Mouse (Mus musculus) ES-E14 (cell line): ENCODE data around the gene L3mbtl3. TPM values are rescaled to one million over a fixed set of nuclear protein-coding genes. Genes with fewer than 3 reads are reported as not detected.

Experiments
- DNase-seq: peaks from one replicate; pipeline ENCODE4 v3.0.0-alpha.2; 2013; ENCODE audit warnings: low read depth, low spot score
- H3K27ac ChIP-seq: 2 replicates; pipeline ENCODE4 v1.5.1; 2012; ENCODE audit warnings: low read depth, mild to moderate bottlenecking, low read length, moderate library complexity, mixed read lengths; ENCODE audit not compliant: poor library complexity, insufficient read depth, severe bottlenecking
- H3K36me3 ChIP-seq: 2 replicates; pipeline ENCODE4 v1.6.1; 2012; ENCODE audit warnings: mild to moderate bottlenecking, low read length, moderate library complexity, mixed read lengths; ENCODE audit not compliant: control insufficient read depth, poor library complexity, insufficient read depth, severe bottlenecking
- H3K4me1 ChIP-seq, 2 experiments: fragments of 150-350 bp in 1 of 2; sonication (generic) in 1 of 2; 2 replicates each; pipeline ENCODE4 v1.6.1; 2012; ENCODE audit warnings: low read length in 2 of 2, mild to moderate bottlenecking in 1 of 2, mixed read lengths in 1 of 2; ENCODE audit not compliant: control insufficient read depth in 2 of 2, insufficient read depth in 2 of 2, poor library complexity in 1 of 2
- H3K4me3 ChIP-seq, 2 experiments: fragments of 150-350 bp in 1 of 2; sonication (generic) in 1 of 2; 2 replicates each; pipeline ENCODE4 v1.5.1; 2012; ENCODE audit warnings: low read length in 2 of 2, low read depth in 1 of 2, mild to moderate bottlenecking in 1 of 2, mixed read lengths in 1 of 2; ENCODE audit not compliant: insufficient read depth in 1 of 2, poor library complexity in 1 of 2, severe bottlenecking in 1 of 2
- H3K9ac ChIP-seq: 2 replicates; pipeline ENCODE4 v1.6.1; 2012; ENCODE audit warnings: low read depth, mild to moderate bottlenecking, low read length, mixed read lengths; ENCODE audit not compliant: poor library complexity, insufficient read depth, severe bottlenecking
- H3K9me3 ChIP-seq: fragments of 150-350 bp; sonication (generic); 2 replicates; pipeline ENCODE4 v1.6.1; 2012; ENCODE audit warnings: low read depth, mild to moderate bottlenecking, low read length; ENCODE audit not compliant: control insufficient read depth, insufficient read depth
- CHD2 ChIP-seq: IDR thresholded peaks from 2 replicates; pipeline ENCODE4 v1.6.1; 2014; ENCODE audit warnings: mild to moderate bottlenecking, low read depth, low read length, inconsistent platforms
- HCFC1 ChIP-seq: IDR thresholded peaks from 2 replicates; pipeline ENCODE4 v1.6.1; 2012; ENCODE audit warnings: low read length, inconsistent platforms, borderline replicate concordance; ENCODE audit not compliant: insufficient read depth
- MAFK ChIP-seq: IDR thresholded peaks from 2 replicates; pipeline ENCODE4 v1.6.1; 2014; ENCODE audit warnings: mild to moderate bottlenecking, low read depth, low read length, inconsistent platforms; ENCODE audit not compliant: insufficient read depth
- ZC3H11A ChIP-seq: IDR thresholded peaks from 2 replicates; pipeline ENCODE4 v1.6.1; 2012; ENCODE audit warnings: low read depth, mild to moderate bottlenecking, inconsistent platforms, low read length, borderline replicate concordance
- ZNF384 ChIP-seq: IDR thresholded peaks from 2 replicates; pipeline ENCODE4 v1.6.1; 2012; ENCODE audit warnings: low read depth, low read length, inconsistent platforms
- in situ Hi-C, 2 experiments: fragments of 600-800 bp; cut with MboI; formaldehyde crosslinking; loops; one replicate each; pipeline ENCODE4 v1.15.1; 2025; ENCODE audit warnings: low sequenced_read_pairs in 2 of 2, inconsistent platforms in 1 of 2; ENCODE audit not compliant: unreplicated experiment in 2 of 2
- total RNA-seq: library from RNA; depleted of rRNA; stranded (reverse); fragments of 300-350 nt; gene quantifications from 2 replicates; pipeline ENCODE4 v1.2.3, GENCODE M21; 2012; rRNA removed

L3mbtl3 gene
- 3.0 and 6.0 TPM in 2 replicates for total RNA-seq

GRCm38 (mm10) chr10:26375790-26376545 lies at the start of gene L3mbtl3:
Gene L3mbtl3 (minus strand): TSS chr10:26375971.
- H3K4me1 ChIP-seq = peaks cover 0 to 2% of the 10 kb centered on the region in 2 experiments; a peak in 3 of 4 replicates
- TF ChIP-seq MAFK (no peak), ZC3H11A (no peak), ZNF384 (no peak; the same call in 1 of the 2 replicates), HCFC1 (no peak), CHD2 (no peak)
- H3K27ac ChIP-seq = no peak within 1 kb of the TSS
- peak within 1 kb of the TSS; percentile 64 for H3K9ac ChIP-seq
- H3K4me3 ChIP-seq = peak within 1 kb of the TSS; percentile 72 to 80
- in situ Hi-C loops = no loop called here
- no peaks in the 10 kb centered on the region for H3K36me3 ChIP-seq
- DNase-seq = peak; percentile 78
- no peaks in the 10 kb centered on the region for H3K9me3 ChIP-seq

DNA sequence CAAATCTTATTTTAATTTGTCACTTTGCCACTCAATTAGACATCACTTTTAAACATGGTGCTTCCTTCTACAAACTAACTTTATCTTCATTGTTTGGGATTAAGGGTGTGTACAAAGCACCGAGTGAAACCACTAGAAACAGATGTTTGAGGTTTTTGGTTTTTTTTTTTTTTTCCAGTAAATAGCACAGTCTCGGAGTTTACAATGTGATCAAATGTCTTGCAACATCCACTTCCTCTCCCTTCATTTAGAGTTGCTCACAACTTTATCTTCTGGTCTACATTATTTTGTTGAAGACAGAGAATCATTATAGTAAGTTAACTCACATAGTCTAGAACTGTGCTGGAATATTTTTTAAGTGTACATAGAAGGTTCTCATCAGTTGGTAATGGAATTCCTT lies 45.4 kb upstream of the L3mbtl3 start:
- no peak for TF ChIP-seq CHD2
- TF ChIP-seq HCFC1 = no peak
- Histone ChIP-seq H3K27ac (no peak overlapping the region), H3K9ac (no peak overlapping the region), H3K4me3 (no peak overlapping the region), H3K9me3 (no peaks in the 10 kb centered on the region), H3K36me3 (no peaks in the 10 kb centered on the region), H3K4me1 (no peaks in the 10 kb centered on the region)
- no peak for DNase-seq
- in situ Hi-C loops = no loop called here

GRCm38 (mm10) chr10:26388656-26389055 lies 12.9 kb upstream of the L3mbtl3 start:
- no peak for DNase-seq
- in situ Hi-C loops = no loop called here

GRCm38 (mm10) chr10:26377332-26377602 lies 1.5 kb upstream of the L3mbtl3 start:
- no peak for DNase-seq
- no peaks in the 10 kb centered on the region for H3K36me3 ChIP-seq
- H3K4me3 ChIP-seq = no peak overlapping the region
- H3K4me1 ChIP-seq = peaks cover 0 to 2% of the 10 kb centered on the region in 2 experiments; a peak in 3 of 4 replicates
- no peak overlapping the region for H3K9ac ChIP-seq
- no peaks in the 10 kb centered on the region for H3K9me3 ChIP-seq
- H3K27ac ChIP-seq = no peak overlapping the region
- in situ Hi-C loops = no loop called here
- TF ChIP-seq HCFC1 (no peak), CHD2 (no peak), ZC3H11A (no peak), MAFK (no peak), ZNF384 (no peak)

More at GRCm38 (mm10) chr10:26388656-26389055, 12.9 kb upstream of the L3mbtl3 start:
- Histone ChIP-seq H3K36me3 (no peaks in the 10 kb centered on the region), H3K4me1 (no peaks in the 10 kb centered on the region), H3K27ac (no peak overlapping the region), H3K9ac (no peak overlapping the region), H3K9me3 (no peaks in the 10 kb centered on the region), H3K4me3 (no peak overlapping the region)
- TF ChIP-seq HCFC1 (no peak), MAFK (no peak), ZNF384 (no peak), CHD2 (no peak), ZC3H11A (no peak)
